Mouse (Mus musculus): ENCODE data around the gene Trim29.

The Trim29 gene

DNA sequence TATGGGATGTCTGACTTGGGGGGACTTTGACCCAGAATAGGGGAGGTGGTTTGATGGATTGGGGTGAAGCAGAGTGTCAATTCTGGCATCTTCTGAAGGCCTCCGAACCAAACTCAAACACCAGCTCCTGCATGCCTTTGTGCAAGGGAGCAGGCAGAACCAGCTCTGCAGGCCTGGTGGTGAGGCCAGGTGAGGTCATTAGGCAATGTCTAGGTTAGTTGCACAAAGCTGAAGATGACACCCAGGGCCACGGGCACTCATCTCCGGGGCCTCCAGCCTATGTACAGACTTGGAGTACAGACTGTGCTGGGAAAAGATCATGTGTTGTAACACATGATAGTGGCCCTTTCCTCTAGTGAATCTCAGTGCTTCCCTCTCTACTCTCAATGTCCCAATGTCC lies 3.2 kb downstream of the Trim29 start:
- DNase-seq (ENCODE audit: low read depth, low spot score) = no peak

DNA sequence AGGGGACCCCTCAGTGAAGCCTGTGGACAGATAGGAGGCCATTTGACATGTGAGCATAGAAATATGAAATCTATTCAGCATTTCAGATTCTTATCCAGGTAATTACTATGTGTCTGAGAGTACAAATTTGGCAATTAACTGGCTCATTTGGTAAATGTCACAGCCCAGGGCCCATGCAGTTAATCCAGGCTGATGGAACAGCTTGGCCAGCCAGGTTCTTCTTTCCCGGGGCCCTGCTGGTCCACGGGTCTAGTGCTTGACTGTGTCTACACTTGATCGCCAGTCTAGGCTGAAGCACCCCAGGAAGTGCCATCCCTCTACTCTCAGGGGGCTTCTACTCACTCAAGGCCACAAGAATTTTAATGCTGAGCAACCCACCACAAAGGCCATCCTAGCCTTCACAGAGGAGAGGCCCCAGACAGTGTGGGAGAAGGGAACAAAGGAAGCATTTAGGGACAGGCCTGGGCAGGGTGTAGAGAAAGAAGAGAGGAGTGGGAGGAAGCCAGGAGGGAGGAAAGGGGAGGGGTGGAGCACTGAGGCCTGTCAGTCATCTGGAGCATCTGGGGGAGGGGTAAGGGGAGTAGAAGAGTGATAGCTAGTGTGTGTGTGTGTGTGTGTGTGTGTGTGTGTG lies 4.8 kb downstream of the Trim29 start:
- DNase-seq (ENCODE audit: low read depth, low spot score) = no peak

DNA sequence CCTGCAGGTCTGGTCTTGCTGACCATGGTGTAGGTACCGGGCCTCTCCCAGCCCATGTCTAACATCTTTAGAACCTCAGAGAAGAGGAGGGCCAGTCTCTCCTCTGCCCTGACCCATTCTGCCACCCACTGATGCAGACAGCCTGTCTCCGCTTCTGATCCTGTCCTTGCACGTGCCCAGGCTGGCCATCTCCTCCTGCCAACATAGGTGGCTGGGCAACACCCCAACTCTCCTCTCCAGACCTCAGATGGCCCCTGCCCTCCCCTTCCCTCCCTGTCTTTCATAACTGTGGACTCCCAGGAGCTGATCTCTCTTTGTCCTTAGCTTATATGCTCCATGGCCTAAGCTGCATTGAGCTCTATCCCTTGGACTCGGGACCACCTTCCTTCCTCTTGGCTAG lies 5.8 kb downstream of the Trim29 start:
- no peak for DNase-seq (ENCODE audit: low read depth, low spot score)

GRCm38 (mm10) chr9:43318661-43319060 lies 8.0 kb downstream of the Trim29 start:
- DNase-seq (ENCODE audit: low read depth, low spot score) = no peak

DNA sequence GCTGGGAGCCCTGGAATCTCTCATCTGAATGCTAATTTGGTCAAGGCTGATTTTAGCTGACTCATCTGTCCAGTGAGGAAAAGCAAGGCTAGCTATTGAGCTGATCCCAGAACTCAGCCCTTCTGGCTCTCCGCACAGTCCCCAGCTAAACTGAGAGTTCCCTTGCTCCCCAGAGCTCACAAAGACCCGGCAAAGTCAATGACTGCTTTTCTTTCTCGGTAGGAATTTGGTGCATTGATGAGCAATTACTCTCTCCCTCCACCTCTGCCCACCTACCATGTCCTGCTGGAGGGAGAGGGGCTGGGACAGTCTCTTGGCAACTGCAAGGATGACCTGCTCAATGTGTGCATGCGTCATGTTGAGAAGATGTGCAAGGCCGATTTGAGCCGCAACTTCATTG lies 11.3 kb downstream of the Trim29 start:
- no peak for DNase-seq (ENCODE audit: low read depth, low spot score)

- no peak for DNase-seq (ENCODE audit: low read depth, low spot score)
These were observed 12.0 kb downstream of the Trim29 start for GRCm38 (mm10) chr9:43322666-43323065.

GRCm38 (mm10) chr9:43325486-43325885 lies 14.8 kb downstream of the Trim29 start:
- DNase-seq (ENCODE audit: low read depth, low spot score) = peak; percentile 74

GRCm38 (mm10) chr9:43326015-43326631 lies 15.5 kb downstream of the Trim29 start:
- DNase-seq (ENCODE audit: low read depth, low spot score) = no peak

GRCm38 (mm10) chr9:43327182-43328129 lies 16.8 kb downstream of the Trim29 start:
- DNase-seq (ENCODE audit: low read depth, low spot score) = no peak

- no peak for DNase-seq (ENCODE audit: low read depth, low spot score)
These were observed 19.8 kb downstream of the Trim29 start for GRCm38 (mm10) chr9:43330426-43330825.

DNA sequence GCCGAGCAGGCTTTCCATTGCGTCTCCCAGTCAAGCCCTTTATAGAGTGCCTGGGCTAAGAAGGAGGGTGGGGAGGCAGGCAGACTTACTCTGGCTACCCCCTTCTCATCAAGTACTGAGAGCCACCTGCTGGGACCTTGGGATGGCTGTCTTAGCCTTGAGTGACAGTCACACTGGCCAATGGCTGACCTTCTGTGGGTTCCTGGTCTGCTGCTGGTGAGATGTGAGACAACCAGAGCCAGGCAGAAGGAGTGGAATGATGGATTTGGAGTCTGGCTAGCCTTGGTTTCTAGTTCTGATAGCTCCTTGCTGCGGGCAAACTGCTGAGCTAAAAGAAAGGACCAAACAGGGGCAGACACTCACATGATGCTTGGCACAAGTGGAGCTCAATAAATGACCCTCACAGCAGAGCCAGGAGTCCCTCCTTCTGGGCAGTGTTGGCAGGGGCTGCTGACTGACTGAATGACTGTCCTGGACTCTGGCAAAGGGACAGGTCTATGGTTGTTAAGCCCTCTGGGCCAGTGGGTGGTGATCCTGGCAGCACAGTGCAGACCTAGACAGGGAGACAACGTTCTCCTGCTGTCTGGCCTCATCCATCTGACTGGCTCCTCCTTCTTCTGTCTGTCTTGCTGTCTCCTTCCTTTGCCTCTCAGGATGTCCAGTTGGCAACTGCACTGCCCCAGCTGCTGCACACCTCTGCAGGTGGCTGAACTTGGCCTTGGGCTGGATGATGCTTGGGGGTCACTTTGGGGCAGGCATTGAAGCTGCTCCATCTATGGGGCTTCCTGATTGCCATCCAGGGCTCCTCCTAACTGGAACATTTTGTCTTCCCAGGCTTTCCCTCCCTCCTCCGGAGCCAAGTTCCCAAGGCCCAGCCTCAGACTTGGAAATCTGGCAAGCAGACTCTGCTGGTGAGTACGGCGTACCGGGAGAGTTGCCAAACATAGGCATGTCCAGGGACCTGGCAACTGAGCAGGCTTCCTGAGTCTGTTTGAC lies 21.1 kb downstream of the Trim29 start:
- peak; percentile 86 for DNase-seq (ENCODE audit: low read depth, low spot score)

DNA sequence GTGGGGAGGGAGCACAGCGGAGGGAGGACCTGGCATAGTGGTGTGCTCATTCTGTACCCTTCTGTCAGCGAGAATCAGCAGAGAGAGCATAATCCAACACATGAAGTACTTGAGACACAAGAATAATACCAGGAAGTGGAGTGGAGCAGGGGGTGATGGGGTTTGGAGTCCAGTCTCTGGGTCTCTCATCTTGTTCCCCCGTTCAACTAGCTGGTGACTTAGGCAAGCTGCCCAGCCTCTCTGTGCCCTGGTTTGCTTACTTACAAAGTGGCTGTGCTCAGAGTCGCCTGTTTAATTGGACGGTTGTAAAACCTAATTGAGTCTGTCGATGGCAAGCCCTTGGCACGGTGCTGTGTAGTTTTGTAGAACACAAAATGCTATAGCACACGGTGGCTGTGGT lies 23.8 kb downstream of the Trim29 start:
- DNase-seq (ENCODE audit: low read depth, low spot score) = no peak

DNA sequence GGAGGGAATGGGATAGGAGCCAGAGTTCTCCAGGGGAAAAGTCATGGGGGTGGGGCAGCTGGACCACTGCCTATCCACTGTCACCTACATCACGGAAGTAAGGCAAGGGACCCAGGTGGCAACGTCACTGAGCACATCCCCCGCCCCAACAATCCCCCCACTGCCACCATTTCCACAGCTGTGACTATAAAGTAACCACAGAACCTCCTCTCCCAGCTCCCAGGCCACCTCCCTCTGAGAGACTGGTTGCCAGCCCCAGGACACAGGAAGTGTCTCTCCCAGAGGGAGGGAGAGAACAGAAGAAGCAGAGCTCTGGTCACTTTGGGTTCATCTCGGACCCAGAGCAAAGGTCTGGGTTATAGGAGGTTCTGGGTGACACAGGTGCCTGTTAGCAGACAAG lies 27.0 kb downstream of the Trim29 start:
- no peak for DNase-seq (ENCODE audit: low read depth, low spot score)

DNA sequence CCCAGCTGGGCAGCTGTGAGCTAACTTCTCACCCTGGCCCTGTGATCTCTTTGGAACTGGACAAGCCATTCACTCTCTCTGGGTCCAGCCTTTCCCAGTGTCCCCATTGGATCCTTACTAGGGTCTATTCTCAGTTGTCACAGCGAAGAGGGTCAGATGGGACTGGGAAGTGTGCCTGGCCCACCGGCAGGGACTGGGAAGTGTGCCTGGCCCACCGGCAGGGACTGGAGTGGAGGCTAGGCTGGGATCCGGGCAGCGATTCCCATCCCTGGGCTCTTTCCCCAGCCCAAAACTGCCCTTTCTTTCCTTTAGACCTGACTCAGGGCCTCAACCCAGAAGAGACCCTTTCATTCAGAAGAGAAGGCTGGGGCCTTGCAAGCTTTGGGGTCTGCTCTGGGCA lies 27.4 kb downstream of the Trim29 start:
- DNase-seq (ENCODE audit: low read depth, low spot score) = no peak

- peak; percentile 37 for DNase-seq (ENCODE audit: low read depth, low spot score)
These were observed 29.0 kb downstream of the Trim29 start for GRCm38 (mm10) chr9:43339614-43340020.

- DNase-seq (ENCODE audit: low read depth, low spot score) = no peak
These were observed 39.4 kb downstream of the Trim29 start for GRCm38 (mm10) chr9:43350089-43350488.

DNA sequence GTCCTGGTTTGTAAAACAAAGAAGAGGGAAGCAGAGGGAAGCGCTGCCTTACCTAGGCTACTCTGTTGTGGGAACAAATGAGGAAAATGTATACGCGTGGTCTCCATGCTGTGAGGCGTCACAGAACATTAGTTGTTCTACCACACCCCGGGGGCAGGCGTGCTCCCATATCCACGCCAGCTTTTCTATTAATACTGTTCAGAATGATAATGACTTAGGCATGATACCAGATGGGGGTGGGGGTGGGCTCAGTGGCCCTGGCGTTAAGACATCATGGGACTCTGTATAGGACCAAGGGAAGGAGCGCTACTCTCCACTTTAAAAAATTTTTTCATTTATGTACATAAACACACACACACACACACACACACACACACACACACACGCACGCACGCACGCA lies 40.4 kb downstream of the Trim29 start:
- no peak for DNase-seq (ENCODE audit: low read depth, low spot score)

GRCm38 (mm10) chr9:43357011-43357410 lies 46.4 kb downstream of the Trim29 start:
- DNase-seq (ENCODE audit: low read depth, low spot score) = no peak

- no peak for DNase-seq (ENCODE audit: low read depth, low spot score)
These were observed 48.1 kb downstream of the Trim29 start for GRCm38 (mm10) chr9:43358591-43359323.

- DNase-seq (ENCODE audit: low read depth, low spot score) = no peak
These were observed 58.1 kb downstream of the Trim29 start for GRCm38 (mm10) chr9:43368781-43369180.

GRCm38 (mm10) chr9:43383871-43384270 lies 73.2 kb downstream of the Trim29 start:
- DNase-seq (ENCODE audit: low read depth, low spot score) = no peak
